Mouse (Mus musculus): ENCODE results near the gene Ccdc151.

The Ccdc151 gene

DNA sequence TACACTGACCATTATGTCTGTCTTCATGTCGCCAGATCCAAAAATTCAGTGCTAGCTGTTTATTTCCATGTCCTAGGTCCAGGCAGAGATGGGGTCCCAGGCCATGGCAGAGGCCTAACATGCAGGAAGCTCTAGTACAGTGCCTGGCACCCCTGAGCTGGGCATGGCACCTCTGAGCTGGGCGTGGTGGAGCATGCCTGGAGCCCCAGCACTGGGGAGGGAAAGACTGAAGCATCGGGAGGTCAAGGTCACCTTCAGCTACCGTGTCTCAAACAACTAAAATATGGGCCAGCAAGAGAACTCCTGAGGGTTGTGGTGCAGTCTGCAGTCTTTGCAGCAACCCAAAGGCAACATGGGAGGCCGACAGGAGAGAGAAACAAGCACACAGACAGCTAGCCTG, 44.1 kb downstream of the Ccdc151 start:
- DNase-seq (ENCODE audit: low read depth, low spot score) = no peak

GRCm38 (mm10) chr9:21955570-21956281, 46.7 kb downstream of the Ccdc151 start, which contains the start of gene Swsap1:
Gene Swsap1 (plus strand): TSS chr9:21955755.
- DNase-seq (ENCODE audit: low read depth, low spot score) = peak; percentile 97

DNA sequence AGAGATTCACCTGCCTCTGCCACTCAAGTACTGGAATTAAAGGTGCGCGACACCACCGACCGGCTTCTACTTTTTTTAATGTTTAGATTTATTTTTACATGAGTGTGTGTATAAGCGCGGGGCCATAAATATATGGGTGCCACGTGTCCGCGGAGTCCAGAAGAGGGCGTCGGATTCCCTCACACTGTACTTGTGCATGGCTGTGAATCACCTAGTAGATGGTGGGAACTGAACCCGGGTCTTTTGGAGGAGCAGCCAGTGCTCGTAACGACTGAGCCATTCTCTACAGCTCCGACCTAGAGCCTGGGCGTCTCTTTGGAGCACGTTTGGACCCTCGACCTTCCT, 47.2 kb downstream of the Ccdc151 start:
- DNase-seq (ENCODE audit: low read depth, low spot score) = no peak

DNA sequence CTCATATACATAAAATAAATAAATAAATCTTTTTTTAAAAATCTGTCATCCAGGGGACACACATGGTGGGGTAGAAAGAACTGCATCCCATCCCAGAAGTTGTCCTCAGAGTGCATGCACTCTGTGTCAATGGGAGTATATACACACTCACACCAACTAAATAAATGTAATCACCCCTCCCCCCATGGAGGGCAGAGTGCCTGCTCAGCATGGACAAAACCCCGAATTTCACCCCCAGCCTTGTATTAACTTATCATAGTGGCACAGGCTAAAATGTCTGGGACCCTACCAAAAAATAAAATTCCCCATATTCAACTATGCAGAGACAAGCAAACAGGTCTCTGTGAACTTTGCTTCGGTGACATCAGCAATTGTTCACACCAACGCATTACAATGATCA, 47.8 kb downstream of the Ccdc151 start:
- DNase-seq (ENCODE audit: low read depth, low spot score) = no peak

DNA sequence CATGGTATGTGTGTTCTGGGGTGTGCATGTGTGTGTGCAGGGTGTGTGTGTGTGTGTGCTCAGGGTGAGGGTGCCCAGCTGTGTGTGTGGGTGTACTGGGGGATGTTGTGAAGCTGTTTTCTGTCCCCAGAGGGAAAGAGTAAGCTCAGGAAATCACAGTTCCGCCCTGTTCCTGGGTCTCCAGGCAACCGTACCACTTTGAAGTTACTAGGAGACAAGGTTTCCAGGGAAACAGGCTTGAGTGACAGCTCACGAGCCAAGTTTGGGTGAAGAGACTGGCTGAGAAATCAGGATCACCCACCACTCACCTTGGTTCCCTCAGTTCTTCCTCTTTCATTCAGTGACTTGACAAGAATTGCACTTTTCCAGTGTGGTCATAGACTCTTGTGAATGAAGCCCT, 48.8 kb downstream of the Ccdc151 start:
- DNase-seq (ENCODE audit: low read depth, low spot score) = no peak

GRCm38 (mm10) chr9:21951977-21952376, 50.5 kb downstream of the Ccdc151 start:
- no peak for DNase-seq (ENCODE audit: low read depth, low spot score)

DNA sequence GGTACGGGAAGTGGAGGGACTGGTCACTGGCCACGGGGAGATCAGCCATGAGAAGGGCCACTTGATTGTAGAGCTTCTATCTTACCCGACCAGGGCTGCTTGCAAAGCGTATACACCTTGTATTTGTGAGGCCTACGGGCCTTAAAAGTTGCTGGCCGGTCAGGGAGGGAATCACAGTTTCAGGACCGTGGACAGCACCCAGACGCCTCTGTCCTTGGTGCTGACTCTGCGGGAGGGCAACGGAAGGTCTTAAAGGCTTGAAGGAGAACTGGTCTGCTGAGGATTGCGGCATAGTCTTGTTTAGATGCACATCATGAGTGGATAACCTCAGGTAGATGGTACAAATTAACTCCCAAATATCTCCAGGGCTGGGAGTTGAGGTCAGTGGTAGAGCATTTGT, 52.1 kb downstream of the Ccdc151 start:
- DNase-seq (ENCODE audit: low read depth, low spot score) = no peak

DNA sequence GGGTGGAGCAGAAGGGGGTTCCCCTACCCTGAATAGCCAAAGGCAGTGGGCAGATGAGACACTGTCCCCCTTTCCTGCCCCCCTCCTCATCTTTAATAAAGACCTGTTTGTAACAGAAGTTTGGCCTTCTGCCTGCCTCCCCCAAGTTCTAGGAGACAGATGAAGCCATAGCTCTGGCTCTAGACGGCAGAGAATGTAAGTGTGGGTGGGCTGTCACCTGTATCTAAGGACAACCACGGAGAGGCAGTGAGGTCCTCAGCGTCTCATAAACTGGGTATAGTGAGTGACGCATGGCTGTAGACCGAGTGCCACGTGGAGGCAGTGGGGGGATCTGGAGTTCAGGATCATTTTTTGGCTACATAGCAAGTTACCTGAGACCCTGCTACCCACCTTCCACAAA, 53.6 kb downstream of the Ccdc151 start:
- no peak for DNase-seq (ENCODE audit: low read depth, low spot score)

DNA sequence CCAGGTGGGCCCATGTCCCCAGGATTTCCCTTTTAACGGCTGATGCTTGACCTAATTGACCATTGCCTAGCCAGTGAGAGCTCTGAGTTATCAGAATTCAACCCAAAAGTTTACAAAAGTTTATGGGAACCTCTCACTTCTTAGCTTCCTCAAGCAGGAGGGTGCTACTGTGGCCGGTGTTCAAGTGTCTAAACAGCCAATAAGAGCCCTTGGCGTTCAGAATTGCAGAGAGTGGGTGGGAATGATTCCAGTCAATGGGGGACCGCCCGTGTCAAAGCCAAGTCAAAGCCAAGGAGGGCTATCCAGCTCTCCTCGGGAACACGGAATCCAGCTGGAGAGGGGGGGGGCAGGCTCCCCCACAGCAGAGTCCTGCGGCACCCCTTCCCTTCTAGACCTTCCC, 54.3 kb downstream of the Ccdc151 start:
- no peak for DNase-seq (ENCODE audit: low read depth, low spot score)

GRCm38 (mm10) chr9:21947540-21948130, 54.8 kb downstream of the Ccdc151 start:
- DNase-seq (ENCODE audit: low read depth, low spot score) = no peak

- no peak for DNase-seq (ENCODE audit: low read depth, low spot score)
Measured at GRCm38 (mm10) chr9:21944267-21944666, 58.2 kb downstream of the Ccdc151 start.

DNA sequence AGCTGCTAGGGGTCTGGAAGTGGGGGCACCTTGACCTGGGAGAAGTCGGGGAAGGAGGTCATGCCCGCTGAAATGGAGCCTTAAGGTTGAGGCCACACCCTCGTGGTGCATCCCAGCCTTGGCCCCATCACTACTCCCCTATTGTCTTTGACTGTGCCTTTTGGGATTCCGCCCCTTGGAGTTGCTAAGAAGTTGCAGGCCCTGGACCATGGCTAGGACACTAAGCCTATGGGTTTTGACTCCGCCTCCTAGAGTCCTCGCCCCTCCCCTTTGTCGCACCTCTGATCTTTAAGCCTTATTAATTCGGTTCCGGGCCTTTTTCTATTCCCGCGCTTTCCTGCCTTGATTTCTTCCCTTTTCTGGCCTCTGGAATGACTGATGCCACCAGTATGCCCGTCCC, 58.8 kb downstream of the Ccdc151 start:
- DNase-seq (ENCODE audit: low read depth, low spot score) = no peak

GRCm38 (mm10) chr9:21943046-21943445, 59.4 kb downstream of the Ccdc151 start:
- no peak for DNase-seq (ENCODE audit: low read depth, low spot score)
